Mouse (Mus musculus) lung, embryonic 14.5 days (tissue): ENCODE results near the gene Prss16. TPM values are rescaled to one million over a fixed set of nuclear protein-coding genes. Genes with fewer than 3 reads are reported as not detected.

Source experiments
- ATAC-seq: fragments of 200-750 bp; cut with Nextera tagmentation; 2 replicates; pipeline ENCODE4 v1.8.0; 2017; ENCODE audit warnings: mild to moderate bottlenecking, moderate TSS enrichment, moderate library complexity; ENCODE audit not compliant: insufficient read depth
- DNase-seq: peaks from one replicate; pipeline ENCODE4 v3.0.0-alpha.2; 2015
- H3K27ac ChIP-seq: fragments of 300-500 bp; sonication (generic); 2 replicates; pipeline ENCODE4 v1.5.1; 2014; ENCODE audit warnings: low read depth, mild to moderate bottlenecking, moderate library complexity
- H3K27me3 ChIP-seq: fragments of 300-500 bp; sonication (generic); 2 replicates; pipeline ENCODE4 v1.6.1; 2014; ENCODE audit warnings: low read length, control low read depth; ENCODE audit not compliant: insufficient read depth
- H3K36me3 ChIP-seq: fragments of 300-500 bp; sonication (generic); 2 replicates; pipeline ENCODE4 v1.6.1; 2014; ENCODE audit warnings: control low read depth; ENCODE audit not compliant: insufficient read depth
- H3K4me1 ChIP-seq: fragments of 300-500 bp; sonication (generic); 2 replicates; pipeline ENCODE4 v1.6.1; 2014; ENCODE audit warnings: antibody characterized with exemption, control low read depth; ENCODE audit not compliant: insufficient read depth
- H3K4me2 ChIP-seq: fragments of 300-500 bp; sonication (generic); 2 replicates; pipeline ENCODE4 v1.6.1; 2014; ENCODE audit warnings: mild to moderate bottlenecking
- H3K4me3 ChIP-seq: fragments of 300-500 bp; sonication (generic); 2 replicates; pipeline ENCODE4 v1.5.1; 2014; ENCODE audit warnings: low read depth, low read length
- H3K9ac ChIP-seq: fragments of 300-500 bp; sonication (generic); 2 replicates; pipeline ENCODE4 v1.6.1; 2014
- H3K9me3 ChIP-seq: fragments of 300-500 bp; sonication (generic); 2 replicates; pipeline ENCODE4 v1.6.1; 2016; ENCODE audit warnings: low read depth, low read length, control low read depth
- CTCF ChIP-seq: IDR thresholded peaks from 2 replicates; pipeline ENCODE4 v1.5.1; 2016; ENCODE audit warnings: antibody characterized with exemption, low read depth
- WGBS: fragments of 180-500 bp; shearing (Covaris S2); extraction: QIAGEN DNeasy Blood & Tissue Kit; methylation state at CpG from one replicate; pipeline ENCODE4 v1.1.7; 2014; 5-methylcytosine and 5-hydroxymethylcytosine counted together
- polyA plus RNA-seq: library from polyadenylated mRNA; unstranded; fragments of >200 nt; fragmentation: Nextera tagmentation; extraction: Ambion mirVana; gene quantifications from 2 replicates; pipeline ENCODE4 v1.2.1, GENCODE M21; 2014

Prss16 gene
- polyA plus RNA-seq, 1 experiment from 2014 or later: 2.0 TPM

DNA sequence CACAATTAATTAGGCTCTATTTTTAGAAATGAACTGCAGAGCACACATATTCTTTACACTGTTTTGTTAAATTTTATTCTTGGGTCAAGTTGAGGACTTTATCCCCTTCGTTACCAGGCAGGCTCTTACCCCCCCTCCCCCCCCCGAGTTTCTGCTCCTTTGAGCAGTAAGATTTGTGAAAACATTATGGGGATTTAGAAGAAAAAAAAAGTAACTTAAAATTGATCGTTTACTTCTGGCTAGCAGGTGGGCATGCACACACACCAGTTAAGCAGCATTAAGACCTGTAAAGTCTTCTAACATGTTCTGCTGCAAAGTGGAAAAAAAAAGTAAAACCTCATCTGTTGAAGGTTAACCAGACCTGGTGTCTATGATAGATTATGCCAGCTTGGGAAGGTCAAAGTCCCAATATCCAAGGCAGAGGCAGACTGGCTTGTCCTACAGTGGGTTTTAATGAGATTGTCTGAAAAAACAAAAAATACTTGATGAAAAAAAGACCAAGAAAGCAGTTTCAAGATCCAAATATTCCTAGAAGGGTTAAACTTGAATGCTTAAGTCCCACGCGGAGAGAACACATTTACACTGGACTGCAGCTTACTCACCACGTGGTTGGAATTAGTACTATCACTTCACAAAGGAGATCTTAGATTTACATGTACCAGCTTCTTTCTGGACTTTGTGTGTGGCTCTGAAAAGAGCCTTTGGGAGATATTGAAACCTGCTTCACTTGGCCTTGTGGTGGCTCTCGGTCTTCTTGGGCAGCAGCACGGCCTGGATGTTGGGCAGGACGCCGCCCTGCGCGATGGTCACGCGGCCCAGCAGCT lies 25.1 kb upstream of the Prss16 start:
- TF ChIP-seq CTCF: no peak
- DNase-seq: peak; percentile 69
- ATAC-seq: peak; percentile 4
- Histone ChIP-seq H3K9ac (peak overlapping the region; percentile 79), H3K4me1 (0 out of 2 replicates have a peak, but pooled peaks cover 2% of the 10 kb centered on the region), H3K36me3 (no peaks in the 10 kb centered on the region), H3K4me2 (peak overlapping the region; percentile 82), H3K4me3 (peak overlapping the region; percentile 47), H3K27me3 (no peaks in the 10 kb centered on the region), H3K9me3 (no peaks in the 10 kb centered on the region), H3K27ac (peak overlapping the region; percentile 97)
- WGBS: 0% methylated on average over 12 of the region's 14 CpGs

GRCm38 (mm10) chr13:22033741-22034442 lies 24.4 kb upstream of the Prss16 start:
- H3K4me1 ChIP-seq: 0 out of 2 replicates have a peak, but pooled peaks cover 2% of the 10 kb centered on the region
- H3K9me3 ChIP-seq: no peaks in the 10 kb centered on the region
- H3K27me3 ChIP-seq: no peaks in the 10 kb centered on the region
- H3K36me3 ChIP-seq: no peaks in the 10 kb centered on the region
- peak overlapping the region; percentile 79 for H3K9ac ChIP-seq
- peak overlapping the region; percentile 82 for H3K4me2 ChIP-seq
- DNase-seq (peak; percentile 58), ATAC-seq (no peak)
- H3K4me3 ChIP-seq: peak overlapping the region; percentile 47
- peak overlapping the region; percentile 97 for H3K27ac ChIP-seq
- 37% methylated on average over 5 of the region's 5 CpGs for WGBS
- no peak for TF ChIP-seq CTCF

DNA sequence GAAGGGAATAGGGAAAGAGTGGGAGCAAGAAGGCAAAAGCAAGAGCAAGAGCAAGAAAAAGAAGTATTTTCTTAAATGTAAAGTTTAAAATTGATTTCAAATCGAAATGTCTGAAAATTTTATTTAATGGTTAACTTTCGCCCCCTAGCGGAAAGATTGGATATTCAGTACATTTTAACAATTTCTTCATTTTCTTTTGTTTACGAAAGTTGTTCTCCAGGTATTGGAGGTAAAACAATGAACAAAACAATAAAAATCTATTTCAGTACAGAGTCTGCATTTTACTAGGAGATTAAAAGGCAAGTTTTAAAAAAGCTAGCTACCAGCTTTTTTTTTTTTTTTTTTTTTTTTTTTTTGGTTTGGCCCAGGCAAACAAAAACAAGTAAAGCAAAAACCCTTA lies 21.0 kb upstream of the Prss16 start:
- peak; percentile 56 for TF ChIP-seq CTCF
- WGBS: 13% methylated on average over 4 of the region's 4 CpGs
- Histone ChIP-seq H3K27ac (no peak overlapping the region), H3K36me3 (no peaks in the 10 kb centered on the region), H3K9ac (no peak overlapping the region), H3K4me3 (no peak overlapping the region), H3K9me3 (no peaks in the 10 kb centered on the region), H3K4me1 (no peaks in the 10 kb centered on the region), H3K27me3 (no peaks in the 10 kb centered on the region), H3K4me2 (no peak overlapping the region)
- ATAC-seq (no peak), DNase-seq (peak; percentile 83)

DNA sequence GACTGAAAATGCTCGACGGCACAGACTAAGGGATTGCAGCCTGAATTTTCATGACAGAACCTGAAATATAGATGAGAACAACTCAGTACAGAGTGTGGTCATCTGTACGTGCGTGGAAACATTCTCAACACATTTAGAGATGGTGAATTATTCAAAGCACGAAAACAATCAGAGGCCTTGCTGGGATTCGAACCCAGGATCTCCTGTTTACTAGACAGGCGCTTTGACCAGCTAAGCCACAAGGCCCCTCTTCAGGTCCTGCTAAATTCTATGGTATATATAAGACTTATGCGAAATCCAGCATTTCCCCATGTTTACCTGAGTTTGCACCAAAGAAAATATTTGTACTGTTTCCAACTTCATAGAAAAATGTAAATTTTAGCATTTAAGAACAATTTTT lies 20.4 kb upstream of the Prss16 start:
- peak overlapping the region; percentile 59 for H3K4me2 ChIP-seq
- DNase-seq (peak; percentile 62), ATAC-seq (no peak)
- WGBS: 32% methylated on average over 8 of the region's 8 CpGs
- no peaks in the 10 kb centered on the region for H3K36me3 ChIP-seq
- H3K27me3 ChIP-seq: no peaks in the 10 kb centered on the region
- H3K4me1 ChIP-seq: no peaks in the 10 kb centered on the region
- H3K9me3 ChIP-seq: no peaks in the 10 kb centered on the region
- no peak for TF ChIP-seq CTCF
- no peak overlapping the region for H3K4me3 ChIP-seq
- H3K9ac ChIP-seq: no peak overlapping the region
- H3K27ac ChIP-seq: no peak overlapping the region

- no peaks in the 10 kb centered on the region for H3K4me1 ChIP-seq
- ATAC-seq (peak; percentile 85), DNase-seq (peak; percentile 99)
- peak overlapping the region; percentile 85 for H3K27ac ChIP-seq
- H3K36me3 ChIP-seq: no peaks in the 10 kb centered on the region
- peak; percentile 97 for TF ChIP-seq CTCF
- no peaks in the 10 kb centered on the region for H3K27me3 ChIP-seq
- peak overlapping the region; percentile 66 for H3K9ac ChIP-seq
- H3K4me2 ChIP-seq: peak overlapping the region; percentile 59
- WGBS: under 1% methylated on average over 40 of the region's 40 CpGs
- H3K4me3 ChIP-seq: peak overlapping the region; percentile 49
- H3K9me3 ChIP-seq: no peaks in the 10 kb centered on the region
These were observed 19.3 kb upstream of the Prss16 start for GRCm38 (mm10) chr13:22028673-22029460.

- Histone ChIP-seq H3K9me3 (no peaks in the 10 kb centered on the region), H3K9ac (peak overlapping the region; percentile 63), H3K4me2 (peak overlapping the region; percentile 56), H3K27ac (0 out of 2 replicates have a peak overlapping the region, but pooled peaks have one; percentile 54), H3K4me3 (peak overlapping the region; percentile 44), H3K4me1 (no peaks in the 10 kb centered on the region), H3K27me3 (no peaks in the 10 kb centered on the region), H3K36me3 (no peaks in the 10 kb centered on the region)
- ATAC-seq (no peak), DNase-seq (peak; percentile 98)
- WGBS: 1% methylated on average over 35 of the region's 35 CpGs
- no peak for TF ChIP-seq CTCF
These were observed 16.8 kb upstream of the Prss16 start for GRCm38 (mm10) chr13:22026058-22027031.
